Mouse (Mus musculus): Measurements from ENCODE around the gene Fkbp14.

Gene Fkbp14

GRCm38 (mm10) chr6:54540252-54540887 lies 56.7 kb downstream of the Fkbp14 start:
- no peak for DNase-seq

DNA sequence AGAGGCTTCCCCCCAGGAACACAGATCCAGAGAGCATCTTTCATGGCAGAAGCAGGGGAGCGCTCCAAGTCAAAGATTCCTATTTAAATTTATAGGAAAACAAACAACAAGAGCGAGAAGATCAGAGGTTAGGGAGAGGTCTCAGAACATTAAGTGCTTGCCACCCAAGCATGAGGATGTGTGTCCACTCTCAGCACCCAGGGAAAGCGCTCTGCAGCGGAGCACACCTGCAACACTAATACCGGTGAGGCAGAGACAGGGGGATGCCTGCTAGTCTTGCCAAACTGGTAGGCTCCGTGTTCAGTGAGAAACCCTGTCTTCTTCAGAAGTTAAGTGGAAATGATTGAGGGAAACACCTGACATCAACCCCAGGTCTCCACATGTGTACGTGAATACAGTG lies 57.7 kb downstream of the Fkbp14 start:
- DNase-seq: no peak

DNA sequence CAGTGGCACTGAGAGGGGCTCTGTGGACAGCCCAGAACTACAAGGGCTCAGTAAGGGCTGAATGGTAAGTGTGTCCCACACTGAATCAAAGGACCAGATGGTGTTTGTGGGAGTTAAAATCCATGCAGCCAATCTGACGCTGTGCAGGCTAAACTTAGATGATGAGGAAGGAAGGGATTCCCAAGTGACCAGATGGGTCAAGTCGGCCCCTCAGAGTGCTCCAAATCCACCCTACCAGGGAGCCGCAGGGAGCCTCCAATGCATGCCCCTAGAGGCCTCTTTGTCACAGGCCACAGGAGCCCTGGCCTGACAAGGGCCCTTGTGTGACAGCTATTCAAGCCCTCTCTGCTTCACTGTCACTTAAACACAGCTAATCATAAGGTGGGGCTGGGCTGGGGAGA lies 58.3 kb downstream of the Fkbp14 start:
- no peak for DNase-seq

DNA sequence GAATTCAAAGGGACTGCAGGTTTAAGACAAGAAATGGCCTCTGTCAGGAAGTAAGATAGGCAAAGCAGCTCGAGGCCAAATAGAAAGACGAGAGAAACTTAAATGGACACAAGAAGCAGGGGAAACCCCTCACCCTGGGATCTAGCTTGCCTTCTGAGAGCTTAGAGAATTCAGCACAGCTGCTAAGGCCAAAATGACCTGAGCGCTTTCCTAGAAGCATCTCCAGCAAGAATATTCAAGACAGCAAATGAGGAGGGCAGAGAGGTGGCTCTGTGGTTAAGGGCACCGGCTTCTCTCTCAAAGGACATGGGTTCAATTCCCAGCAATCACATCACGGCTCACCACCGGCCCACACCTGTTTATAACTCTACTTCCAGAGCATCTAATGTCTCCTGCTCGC lies 60.1 kb downstream of the Fkbp14 start:
- no peak for DNase-seq

GRCm38 (mm10) chr6:54535485-54535884 lies 61.6 kb downstream of the Fkbp14 start:
- DNase-seq: no peak

GRCm38 (mm10) chr6:54531048-54531481 lies 66.0 kb downstream of the Fkbp14 start:
- DNase-seq: no peak

- DNase-seq: no peak
Observed at GRCm38 (mm10) chr6:54530182-54530581, 66.9 kb downstream of the Fkbp14 start.

DNA sequence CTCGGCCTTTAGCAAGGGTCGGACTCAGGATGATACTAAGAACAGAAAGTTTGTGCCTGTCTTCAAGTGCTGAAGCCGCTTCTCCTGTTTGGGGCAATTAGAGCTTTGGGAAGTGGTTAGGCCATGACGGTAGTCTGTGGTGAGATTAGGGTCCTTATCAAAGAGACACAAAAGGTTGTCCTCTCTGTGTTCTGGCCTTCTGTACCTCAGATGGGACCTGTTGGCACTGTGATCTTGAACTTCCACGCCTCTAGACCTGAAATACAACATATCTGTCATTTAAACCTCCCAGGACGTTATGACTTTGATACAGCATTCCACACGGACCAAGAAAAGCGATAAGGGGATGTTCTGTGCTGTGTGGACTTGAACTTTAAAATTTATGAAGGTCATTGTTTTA lies 68.4 kb downstream of the Fkbp14 start:
- no peak for DNase-seq
